Mouse (Mus musculus) hindbrain, embryonic 16.5 days (tissue): ENCODE measurements around the gene Sfmbt2. TPM values are rescaled to one million over a fixed set of nuclear protein-coding genes. Genes with fewer than 3 reads are reported as not detected.

ENCODE experiments used
- ATAC-seq: fragments of 200-750 bp; cut with Nextera tagmentation; 2 replicates; pipeline ENCODE4 v1.8.0; 2017; ENCODE audit warnings: moderate TSS enrichment, moderate library complexity
- H3K27ac ChIP-seq: fragments of 300-500 bp; sonication (generic); 2 replicates; pipeline ENCODE4 v1.5.1; 2014; ENCODE audit warnings: low read depth, mild to moderate bottlenecking, control low read depth, low read length, moderate library complexity
- H3K27me3 ChIP-seq: fragments of 300-500 bp; sonication (generic); replicated peaks from 2 replicates; pipeline ENCODE4 v1.6.1; 2014; ENCODE audit warnings: low read length; ENCODE audit not compliant: control insufficient read depth, insufficient read depth
- H3K36me3 ChIP-seq: fragments of 300-500 bp; sonication (generic); 2 replicates; pipeline ENCODE4 v1.6.1; 2014; ENCODE audit warnings: mild to moderate bottlenecking, low read length, moderate library complexity, mixed read lengths; ENCODE audit not compliant: control insufficient read depth, insufficient read depth
- H3K4me1 ChIP-seq: fragments of 300-500 bp; sonication (generic); 2 replicates; pipeline ENCODE4 v1.6.1; 2014; ENCODE audit warnings: low read depth, low read length; ENCODE audit not compliant: control insufficient read depth, insufficient read depth
- H3K4me2 ChIP-seq: fragments of 300-500 bp; sonication (generic); 2 replicates; pipeline ENCODE4 v1.6.1; 2014; ENCODE audit warnings: mild to moderate bottlenecking, low read length, control low read depth, moderate library complexity
- H3K4me3 ChIP-seq: fragments of 300-500 bp; sonication (generic); 2 replicates; pipeline ENCODE4 v1.5.1; 2014; ENCODE audit warnings: mild to moderate bottlenecking, low read length, control low read depth, moderate library complexity
- H3K9ac ChIP-seq: fragments of 300-500 bp; sonication (generic); 2 replicates; pipeline ENCODE4 v1.6.1; 2014; ENCODE audit warnings: low read depth, mild to moderate bottlenecking, control low read depth, low read length, moderate library complexity
- H3K9me3 ChIP-seq: fragments of 300-500 bp; sonication (generic); 2 replicates; pipeline ENCODE4 v1.6.1; 2014; ENCODE audit warnings: mild to moderate bottlenecking, low read length, moderate library complexity; ENCODE audit not compliant: control insufficient read depth
- WGBS: fragments of 180-500 bp; shearing (Covaris S2); extraction: QIAGEN DNeasy Blood & Tissue Kit; methylation state at CpG from one replicate; pipeline ENCODE4 v1.1.7; 2014; 5-methylcytosine and 5-hydroxymethylcytosine counted together
- polyA plus RNA-seq: library from polyadenylated mRNA; unstranded; fragments of >200 nt; fragmentation: Nextera tagmentation; extraction: Ambion mirVana; gene quantifications from 2 replicates; pipeline ENCODE4 v1.2.1, GENCODE M21; 2015

Sfmbt2 gene
- polyA plus RNA-seq, 1 experiment from 2014 or later, result 6.6 TPM

DNA sequence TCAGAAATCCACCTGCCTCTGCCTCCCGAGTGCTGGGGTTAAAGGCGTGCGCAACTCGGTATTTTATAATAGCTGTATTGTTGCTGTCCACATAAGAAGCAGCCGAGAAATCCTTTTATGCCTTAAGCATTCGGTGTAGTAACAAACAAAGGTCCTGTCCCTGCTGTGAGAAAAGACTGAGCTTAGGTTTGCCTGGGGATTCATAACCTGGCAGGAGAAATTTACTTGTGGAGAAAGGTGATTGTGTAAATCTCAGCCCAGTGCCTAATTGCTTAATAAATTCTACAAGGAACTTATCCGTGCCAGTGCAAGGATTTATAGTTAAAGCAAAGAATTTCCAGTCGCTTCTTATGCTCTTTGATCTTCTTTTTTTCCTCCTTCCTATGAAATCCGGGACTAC, 71.5 kb downstream of the Sfmbt2 start:
- no peaks in the 10 kb centered on the region for H3K36me3 ChIP-seq
- no peak overlapping the region for H3K4me3 ChIP-seq
- H3K4me2 ChIP-seq, result no peak overlapping the region
- no peak overlapping the region for H3K27ac ChIP-seq
- no peak for ATAC-seq
- H3K27me3 ChIP-seq, result no peaks in the 10 kb centered on the region
- WGBS, result 67% methylated on average over 9 of the region's 9 CpGs
- H3K9ac ChIP-seq, result no peak overlapping the region
- H3K4me1 ChIP-seq, result no peaks in the 10 kb centered on the region
- no peaks in the 10 kb centered on the region for H3K9me3 ChIP-seq

- Histone ChIP-seq H3K9ac (no peak overlapping the region), H3K27me3 (no peaks in the 10 kb centered on the region), H3K4me2 (no peak overlapping the region), H3K27ac (no peak overlapping the region), H3K36me3 (no peaks in the 10 kb centered on the region), H3K9me3 (no peaks in the 10 kb centered on the region), H3K4me3 (no peak overlapping the region), H3K4me1 (no peaks in the 10 kb centered on the region)
- ATAC-seq, result peak; percentile 55; the same call in 1 of the 2 replicates
- 49% methylated on average over 3 of the region's 3 CpGs for WGBS
Observed at GRCm38 (mm10) chr2:10453577-10453976, 83.3 kb downstream of the Sfmbt2 start.

- H3K9me3 ChIP-seq, result no peaks in the 10 kb centered on the region
- H3K4me1 ChIP-seq, result no peaks in the 10 kb centered on the region
- 89% methylated on average over 12 of the region's 12 CpGs for WGBS
- H3K27me3 ChIP-seq, result no peaks in the 10 kb centered on the region
- ATAC-seq, result no peak
- H3K4me2 ChIP-seq, result no peak overlapping the region
- H3K9ac ChIP-seq, result no peak overlapping the region
- H3K27ac ChIP-seq, result no peak overlapping the region
- H3K4me3 ChIP-seq, result no peak overlapping the region
- no peaks in the 10 kb centered on the region for H3K36me3 ChIP-seq
Observed at GRCm38 (mm10) chr2:10458309-10458708, 88.0 kb downstream of the Sfmbt2 start.

- no peaks in the 10 kb centered on the region for H3K4me1 ChIP-seq
- no peak overlapping the region for H3K4me3 ChIP-seq
- no peaks in the 10 kb centered on the region for H3K9me3 ChIP-seq
- no peak for ATAC-seq
- no peak overlapping the region for H3K27ac ChIP-seq
- WGBS, result 86% methylated on average over 2 of the region's 2 CpGs
- no peaks in the 10 kb centered on the region for H3K36me3 ChIP-seq
- no peak overlapping the region for H3K4me2 ChIP-seq
- no peak overlapping the region for H3K9ac ChIP-seq
- H3K27me3 ChIP-seq, result no peaks in the 10 kb centered on the region
Observed at GRCm38 (mm10) chr2:10516516-10516915, 146.2 kb downstream of the Sfmbt2 start.

DNA sequence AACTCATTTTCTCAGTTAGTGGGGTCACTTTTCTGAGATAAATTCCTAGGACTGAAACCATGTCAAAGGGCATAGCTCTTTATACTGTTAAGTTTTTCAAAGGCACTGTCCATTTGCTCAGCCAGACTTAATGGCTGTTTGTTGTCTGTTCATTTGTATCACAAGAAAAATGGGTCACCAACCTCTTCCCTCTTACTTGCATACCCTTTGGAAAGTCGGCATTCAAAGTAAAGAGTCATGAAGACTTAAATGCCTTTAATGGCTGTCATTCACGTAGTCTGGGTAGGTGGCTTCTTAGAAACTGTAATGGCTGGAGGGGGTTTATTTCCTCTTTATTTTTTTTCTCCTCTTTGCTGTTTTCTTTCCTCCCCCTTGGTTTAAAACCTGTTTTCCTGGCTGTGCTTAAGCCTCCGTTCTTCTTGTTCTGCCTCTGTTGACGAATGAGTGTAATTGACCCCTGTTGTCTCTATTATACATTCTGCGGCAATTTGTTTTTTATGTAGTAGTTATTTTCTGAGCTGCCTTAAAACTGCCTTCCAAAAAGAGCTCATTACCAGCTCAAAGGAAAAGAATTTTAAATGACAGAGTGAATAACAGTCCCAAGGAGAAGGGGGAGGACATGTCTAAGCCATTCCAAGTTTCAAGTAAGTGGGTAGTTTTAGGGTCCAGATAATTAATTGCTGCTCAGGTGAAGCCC, 151.6 kb downstream of the Sfmbt2 start:
- WGBS, result 32% methylated on average over 5 of the region's 5 CpGs

GRCm38 (mm10) chr2:10525622-10526021, 155.3 kb downstream of the Sfmbt2 start:
- Histone ChIP-seq H3K4me1 (peaks cover 3% of the 10 kb centered on the region; the same call in 1 of the 2 replicates), H3K36me3 (no peaks in the 10 kb centered on the region), H3K4me2 (no peak overlapping the region), H3K9me3 (no peaks in the 10 kb centered on the region), H3K27ac (no peak overlapping the region), H3K4me3 (no peak overlapping the region), H3K27me3 (no peaks in the 10 kb centered on the region), H3K9ac (no peak overlapping the region)
- WGBS, result 26% methylated on average over 7 of the region's 7 CpGs
- ATAC-seq, result peak; percentile 86

More for the DNA sequence above, 151.6 kb downstream of the Sfmbt2 start:
- H3K9me3 ChIP-seq, result no peaks in the 10 kb centered on the region
- ATAC-seq, result no peak
- no peak overlapping the region for H3K9ac ChIP-seq
- H3K27ac ChIP-seq, result no peak overlapping the region
- H3K4me3 ChIP-seq, result no peak overlapping the region
- no peaks in the 10 kb centered on the region for H3K27me3 ChIP-seq
- no peaks in the 10 kb centered on the region for H3K36me3 ChIP-seq
- H3K4me2 ChIP-seq, result no peak overlapping the region
- peaks cover 3% of the 10 kb centered on the region; the same call in 1 of the 2 replicates for H3K4me1 ChIP-seq

- Histone ChIP-seq H3K27me3 (no peaks in the 10 kb centered on the region), H3K9ac (no peak overlapping the region), H3K4me2 (no peak overlapping the region), H3K4me1 (no peaks in the 10 kb centered on the region), H3K36me3 (no peaks in the 10 kb centered on the region), H3K27ac (no peak overlapping the region), H3K4me3 (no peak overlapping the region), H3K9me3 (no peaks in the 10 kb centered on the region)
- no peak for ATAC-seq
- WGBS, result 89% methylated on average over 4 of the region's 4 CpGs
Observed at GRCm38 (mm10) chr2:10541762-10542161, 171.5 kb downstream of the Sfmbt2 start.

- H3K9ac ChIP-seq, result no peak overlapping the region
- no peaks in the 10 kb centered on the region for H3K36me3 ChIP-seq
- H3K27me3 ChIP-seq, result no peaks in the 10 kb centered on the region
- no peak overlapping the region for H3K27ac ChIP-seq
- ATAC-seq, result no peak
- no peak overlapping the region for H3K4me2 ChIP-seq
- no peaks in the 10 kb centered on the region for H3K4me1 ChIP-seq
- H3K9me3 ChIP-seq, result no peaks in the 10 kb centered on the region
- no peak overlapping the region for H3K4me3 ChIP-seq
- WGBS, result 87% methylated on average over 7 of the region's 7 CpGs
Observed at GRCm38 (mm10) chr2:10542388-10542787, 172.1 kb downstream of the Sfmbt2 start.

GRCm38 (mm10) chr2:10558816-10559215, 188.5 kb downstream of the Sfmbt2 start:
- ATAC-seq, result no peak
- Histone ChIP-seq H3K4me3 (no peak overlapping the region), H3K4me1 (no peaks in the 10 kb centered on the region), H3K9me3 (no peaks in the 10 kb centered on the region), H3K27ac (no peak overlapping the region), H3K4me2 (no peak overlapping the region), H3K27me3 (no peaks in the 10 kb centered on the region), H3K36me3 (peaks cover 3% of the 10 kb centered on the region; the same call in 1 of the 2 replicates), H3K9ac (no peak overlapping the region)
- 43% methylated on average over 1 of the region's 1 CpGs for WGBS
